Mouse (Mus musculus) limb, embryonic 11.5 days (tissue): ENCODE results near the gene Col13a1. TPM values are rescaled to one million over a fixed set of nuclear protein-coding genes. Genes with fewer than 3 reads are reported as not detected.

Experiments
- ATAC-seq: fragments of 200-750 bp; cut with Nextera tagmentation; 2 replicates; pipeline ENCODE4 v1.8.0; 2017; ENCODE audit warnings: low read depth; ENCODE audit not compliant: insufficient number of reproducible peaks, low FRiP score, low TSS enrichment
- DNase-seq: peaks from one replicate; pipeline ENCODE4 v3.0.0-alpha.2; 2015; ENCODE audit warnings: low spot score
- H3K27ac ChIP-seq: fragments of 300-500 bp; sonication (generic); replicated peaks from 2 replicates; pipeline ENCODE4 v1.5.1; 2014; ENCODE audit warnings: low read depth, mild to moderate bottlenecking, low read length
- H3K27me3 ChIP-seq: fragments of 300-500 bp; sonication (generic); 2 replicates; pipeline ENCODE4 v1.6.1; 2014; ENCODE audit warnings: mild to moderate bottlenecking, low read length, mixed read lengths; ENCODE audit not compliant: control insufficient read depth, insufficient read depth
- H3K36me3 ChIP-seq: fragments of 300-500 bp; sonication (generic); 2 replicates; pipeline ENCODE4 v1.6.1; 2014; ENCODE audit warnings: mild to moderate bottlenecking, low read length, moderate library complexity, mixed read lengths; ENCODE audit not compliant: control insufficient read depth, insufficient read depth
- H3K4me1 ChIP-seq: fragments of 300-500 bp; sonication (generic); 2 replicates; pipeline ENCODE4 v1.6.1; 2014; ENCODE audit warnings: low read length, mixed read lengths; ENCODE audit not compliant: control insufficient read depth, insufficient read depth
- H3K4me2 ChIP-seq: fragments of 300-500 bp; sonication (generic); 2 replicates; pipeline ENCODE4 v1.6.1; 2014; ENCODE audit warnings: low read depth, mild to moderate bottlenecking, moderate library complexity; ENCODE audit not compliant: severe bottlenecking
- H3K4me3 ChIP-seq: fragments of 300-500 bp; sonication (generic); 2 replicates; pipeline ENCODE4 v1.5.1; 2014; ENCODE audit warnings: low read depth, low read length
- H3K9ac ChIP-seq: fragments of 300-500 bp; sonication (generic); 2 replicates; pipeline ENCODE4 v1.6.1; 2014; ENCODE audit warnings: mild to moderate bottlenecking, low read length
- H3K9me3 ChIP-seq: fragments of 300-500 bp; sonication (generic); 2 replicates; pipeline ENCODE4 v1.6.1; 2016; ENCODE audit warnings: low read length; ENCODE audit not compliant: control insufficient read depth
- WGBS: fragments of 180-500 bp; shearing (Covaris S2); extraction: QIAGEN DNeasy Blood & Tissue Kit; methylation state at CpG from one replicate; pipeline ENCODE4 v1.1.7; 2014; 5-methylcytosine and 5-hydroxymethylcytosine counted together
- polyA plus RNA-seq: library from polyadenylated mRNA; unstranded; fragments of >200 nt; fragmentation: Nextera tagmentation; extraction: Ambion mirVana; gene quantifications from 2 replicates; pipeline ENCODE4 v1.2.1, GENCODE M21; 2014

Col13a1 gene
- polyA plus RNA-seq, 1 experiment from 2014 or later: 1.0 TPM

DNA sequence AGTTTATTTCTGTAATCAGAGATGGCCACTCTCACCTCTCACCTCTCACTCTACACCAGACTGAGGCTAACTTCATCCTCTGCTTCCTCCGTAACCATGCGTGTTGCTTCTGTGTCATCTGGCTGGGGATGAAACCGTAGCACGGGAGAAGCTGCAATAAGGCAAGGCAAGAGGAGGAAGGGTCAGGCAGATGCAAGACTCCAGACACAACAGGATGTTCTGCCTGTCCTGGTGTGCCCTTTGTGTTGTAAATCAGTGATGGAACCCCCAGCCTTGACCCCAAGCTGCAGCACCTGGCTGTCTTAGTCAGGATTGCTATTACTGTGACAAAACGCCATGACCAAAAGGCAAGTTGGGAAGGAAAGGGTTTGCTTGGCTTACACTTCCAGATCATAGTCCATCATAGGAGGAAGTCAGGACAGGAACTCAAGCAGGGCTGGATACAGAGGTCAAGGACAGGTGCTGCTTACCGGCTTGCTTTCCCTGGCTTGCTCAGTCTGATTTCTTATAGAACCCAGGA lies 31.1 kb upstream of the Col13a1 start:
- 67% methylated on average over 6 of the region's 6 CpGs for WGBS
- DNase-seq (no peak), ATAC-seq (no peak)
- Histone ChIP-seq H3K4me1 (no peaks in the 10 kb centered on the region), H3K36me3 (no peaks in the 10 kb centered on the region), H3K9ac (no peak overlapping the region), H3K9me3 (no peaks in the 10 kb centered on the region), H3K4me3 (no peak overlapping the region), H3K27me3 (no peaks in the 10 kb centered on the region), H3K4me2 (no peak overlapping the region), H3K27ac (no peak overlapping the region)

GRCm38 (mm10) chr10:62007958-62008357 lies 29.1 kb upstream of the Col13a1 start:
- Histone ChIP-seq H3K4me1 (no peaks in the 10 kb centered on the region), H3K27me3 (no peaks in the 10 kb centered on the region), H3K4me3 (no peak overlapping the region), H3K9ac (no peak overlapping the region), H3K27ac (no peak overlapping the region), H3K9me3 (no peaks in the 10 kb centered on the region), H3K4me2 (no peak overlapping the region), H3K36me3 (no peaks in the 10 kb centered on the region)
- 87% methylated on average over 4 of the region's 4 CpGs for WGBS
- ATAC-seq (no peak), DNase-seq (no peak)

DNA sequence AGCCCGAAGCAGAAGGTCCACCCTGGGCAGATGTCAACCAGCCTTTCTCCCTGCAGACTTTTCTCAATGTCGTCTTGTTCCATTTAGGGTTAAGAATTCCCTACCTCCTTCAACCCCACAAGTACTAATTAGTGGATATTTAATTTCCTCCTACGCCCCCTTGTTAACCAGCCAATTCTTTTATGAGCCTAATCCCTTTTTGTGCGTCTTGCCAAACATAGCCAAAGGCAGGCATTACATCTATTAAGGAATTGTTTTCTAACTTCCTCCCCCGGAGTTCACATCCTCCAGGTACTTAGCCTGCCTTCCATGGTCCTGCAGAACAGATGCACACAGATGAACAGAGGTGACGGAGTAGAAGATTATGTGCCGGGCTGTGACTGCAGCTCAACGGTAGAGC lies 27.5 kb upstream of the Col13a1 start:
- no peaks in the 10 kb centered on the region for H3K27me3 ChIP-seq
- H3K9me3 ChIP-seq: no peaks in the 10 kb centered on the region
- no peaks in the 10 kb centered on the region for H3K4me1 ChIP-seq
- 34% methylated on average over 8 of the region's 8 CpGs for WGBS
- no peaks in the 10 kb centered on the region for H3K36me3 ChIP-seq
- H3K4me2 ChIP-seq: no peak overlapping the region
- H3K9ac ChIP-seq: no peak overlapping the region
- ATAC-seq: no peak
- H3K27ac ChIP-seq: no peak overlapping the region
- H3K4me3 ChIP-seq: no peak overlapping the region
- DNase-seq: no peak

DNA sequence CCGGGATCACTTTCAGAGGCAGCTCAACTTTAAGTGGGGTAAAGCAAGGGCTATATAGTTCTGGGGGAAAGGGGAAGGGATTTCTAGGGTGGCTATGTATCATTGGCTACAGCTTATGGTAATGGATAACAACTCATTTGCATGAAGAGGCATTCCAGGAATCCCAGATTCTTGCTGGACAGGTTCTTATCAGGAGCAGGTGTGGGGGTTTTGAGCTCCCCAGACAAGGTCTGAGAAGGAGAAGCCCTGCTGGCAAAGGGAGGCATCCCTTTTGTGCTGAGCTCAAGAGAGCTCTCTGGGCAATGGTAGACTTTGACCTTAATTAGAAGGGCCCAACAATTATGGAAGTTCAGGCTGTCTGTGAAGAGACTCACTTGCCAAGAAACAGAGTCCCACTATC lies 21.3 kb upstream of the Col13a1 start:
- H3K27me3 ChIP-seq: no peaks in the 10 kb centered on the region
- no peak overlapping the region for H3K4me2 ChIP-seq
- DNase-seq: no peak
- no peak overlapping the region for H3K9ac ChIP-seq
- no peaks in the 10 kb centered on the region for H3K36me3 ChIP-seq
- H3K4me3 ChIP-seq: no peak overlapping the region
- whole genome bisulfite sequencing: 82% methylated on average over 1 of the region's 1 CpGs
- no peak for ATAC-seq
- no peaks in the 10 kb centered on the region for H3K9me3 ChIP-seq
- no peak overlapping the region for H3K27ac ChIP-seq
- no peaks in the 10 kb centered on the region for H3K4me1 ChIP-seq

GRCm38 (mm10) chr10:61999766-62000165 lies 20.9 kb upstream of the Col13a1 start:
- ATAC-seq (no peak), DNase-seq (no peak)
- 86% methylated on average over 1 of the region's 1 CpGs for WGBS
- no peak overlapping the region for H3K9ac ChIP-seq
- no peaks in the 10 kb centered on the region for H3K36me3 ChIP-seq
- H3K9me3 ChIP-seq: no peaks in the 10 kb centered on the region
- H3K4me2 ChIP-seq: no peak overlapping the region
- no peak overlapping the region for H3K4me3 ChIP-seq
- no peak overlapping the region for H3K27ac ChIP-seq
- no peaks in the 10 kb centered on the region for H3K27me3 ChIP-seq
- H3K4me1 ChIP-seq: no peaks in the 10 kb centered on the region

- DNase-seq: no peak
- WGBS: 19% methylated on average over 11 of the region's 11 CpGs
These were observed 12.8 kb upstream of the Col13a1 start for GRCm38 (mm10) chr10:61991481-61992424.

DNA sequence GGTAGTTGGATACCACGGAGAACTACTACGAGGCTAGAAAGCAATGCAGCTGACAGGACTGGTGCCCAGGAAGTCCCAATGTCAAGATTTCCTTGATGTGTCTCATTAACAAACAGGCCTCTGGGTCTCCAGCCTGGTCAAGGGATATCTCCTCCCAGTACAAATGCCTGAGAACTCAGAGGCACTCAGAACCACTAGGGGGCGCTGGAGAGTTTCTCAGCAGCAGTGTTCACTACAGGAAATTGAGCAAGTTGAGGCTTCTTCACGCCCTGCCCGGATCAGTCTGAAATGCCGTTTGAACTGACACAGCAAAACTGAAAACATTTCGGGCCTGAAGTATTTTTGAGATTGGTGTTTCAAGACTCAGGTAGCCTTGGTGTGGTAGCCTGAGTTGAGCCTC lies 1.5 kb upstream of the Col13a1 start:
- no peak for ATAC-seq
- peak; percentile 97 for DNase-seq
- Histone ChIP-seq H3K4me2 (no peak overlapping the region), H3K4me3 (no peak overlapping the region), H3K27ac (no peak overlapping the region), H3K27me3 (peaks cover 35% of the 10 kb centered on the region), H3K9ac (no peak overlapping the region), H3K36me3 (no peaks in the 10 kb centered on the region), H3K9me3 (no peaks in the 10 kb centered on the region), H3K4me1 (peaks cover 14% of the 10 kb centered on the region)
- WGBS: 2% methylated on average over 7 of the region's 7 CpGs

More at GRCm38 (mm10) chr10:61991481-61992424, 12.8 kb upstream of the Col13a1 start:
- Histone ChIP-seq H3K27me3 (no peaks in the 10 kb centered on the region), H3K27ac (no peak overlapping the region), H3K36me3 (no peaks in the 10 kb centered on the region), H3K9ac (no peak overlapping the region), H3K4me1 (no peaks in the 10 kb centered on the region), H3K4me3 (no peak overlapping the region), H3K4me2 (no peak overlapping the region), H3K9me3 (no peaks in the 10 kb centered on the region)
- ATAC-seq: no peak

DNA sequence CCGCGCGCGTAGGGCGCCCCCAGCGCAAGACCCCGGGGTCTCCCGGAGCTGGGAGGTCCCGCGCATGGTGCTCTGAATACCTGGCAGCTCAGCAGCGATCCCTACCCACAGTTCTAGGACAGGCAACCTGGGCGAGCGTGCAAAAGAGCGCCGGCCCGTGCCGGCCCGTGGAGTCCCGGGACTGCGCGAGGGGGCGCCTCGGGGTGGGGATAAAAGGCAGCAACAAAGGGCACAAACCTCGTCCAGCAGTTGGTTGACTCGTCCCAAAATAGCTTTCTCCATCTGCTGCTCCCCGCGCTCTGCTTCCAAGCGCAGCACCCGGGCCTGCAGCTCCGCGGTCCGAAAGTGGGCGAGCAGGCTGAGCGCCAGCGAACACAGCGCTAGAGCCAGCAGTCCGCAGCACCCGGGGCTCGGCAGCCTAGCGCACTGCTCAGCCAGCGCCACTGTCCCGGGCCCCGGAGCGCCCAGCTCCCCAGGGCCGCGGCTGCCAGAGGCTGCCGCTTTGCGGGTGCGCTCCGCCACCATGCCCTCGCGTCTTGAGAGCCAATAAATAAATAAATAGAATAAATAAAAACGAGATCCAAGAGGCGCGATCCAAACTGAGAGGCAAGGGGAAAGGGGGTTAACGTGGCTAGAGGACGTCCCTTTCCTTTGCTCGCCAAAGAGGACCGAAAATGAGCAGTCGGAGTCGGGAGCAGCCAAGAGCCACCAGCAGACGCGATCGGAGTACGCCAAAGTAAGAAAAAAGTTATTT lies 619 bp downstream of the Col13a1 start:
- Histone ChIP-seq H3K4me2 (peak overlapping the region; percentile 95), H3K9me3 (no peaks in the 10 kb centered on the region), H3K36me3 (no peaks in the 10 kb centered on the region), H3K27me3 (peaks cover 35% of the 10 kb centered on the region), H3K27ac (no peak overlapping the region), H3K9ac (peak overlapping the region; percentile 52), H3K4me3 (peak overlapping the region; percentile 44), H3K4me1 (peaks cover 14% of the 10 kb centered on the region)
- no peak for ATAC-seq
- WGBS: under 1% methylated on average over 65 of the region's 65 CpGs
- DNase-seq: peak; percentile 73
